Mouse (Mus musculus) pancreas, adult 10 weeks (tissue): ENCODE measurements around the gene Acot1. TPM values are rescaled to one million over a fixed set of nuclear protein-coding genes. Genes with fewer than 3 reads are reported as not detected.

Experiments
- polyA plus RNA-seq: library from polyadenylated mRNA; stranded (reverse); fragments of 350-450 nt; fragmentation: Illumina TruSeq; extraction: RNeasy Lipid Tissue Mini Kit (QIAGEN cat#74804); gene quantifications from one replicate; pipeline ENCODE4 v1.2.3, GENCODE M21; 2015; ENCODE audit warnings: low read depth, low replicate concordance; ENCODE audit not compliant: insufficient read depth

Acot1 gene
- polyA plus RNA-seq, result 7.5 TPM

GRCm38 (mm10) chr12:84009171-84009965 is at the start of gene Acot1:
Gene Acot1, plus strand, starts transcription at chr12:84009490.

GRCm38 (mm10) chr12:83984752-83985151 is 24.5 kb upstream of the Acot1 start, which contains the start of gene Heatr4:
Gene Heatr4, minus strand, starts transcription at chr12:83984852.

GRCm38 (mm10) chr12:83987583-83988441 is 21.5 kb upstream of the Acot1 start, which contains the start of gene Acot2:
Gene Acot2, plus strand, starts transcription at chr12:83987861.

GRCm38 (mm10) chr12:84038241-84038640 is 29.0 kb downstream of the Acot1 start, which contains the start of gene Acot4:
Gene Acot4, plus strand, starts transcription at chr12:84038379.

GRCm38 (mm10) chr12:84038691-84039111 is 29.4 kb downstream of the Acot1 start, which contains the start of gene Gm49366:
Gene Gm49366, plus strand, starts transcription at chr12:84038935.

GRCm38 (mm10) chr12:84051937-84052474 is 42.7 kb downstream of the Acot1 start, which contains the start of gene Acot3:
Gene Acot3, plus strand, starts transcription at chr12:84052144.

Other genes starting within 250 kb of the Acot1 start
- 2.1 TPM for gene Papln, start 245.9 kb upstream of the Acot1 start, polyA plus RNA-seq
- 12.0 TPM for gene Numb, start 87.6 kb upstream of the Acot1 start, polyA plus RNA-seq
- gene Riox1, start 58.9 kb upstream of the Acot1 start, polyA plus RNA-seq, result 1.8 TPM
- not detected for gene Heatr4, start 24.6 kb upstream of the Acot1 start, polyA plus RNA-seq
- gene Acot2, start 21.6 kb upstream of the Acot1 start, polyA plus RNA-seq, result 0.81 TPM
- gene Acot4, start 28.9 kb downstream of the Acot1 start, polyA plus RNA-seq, result 0.13 TPM
- gene Gm49366, start 29.4 kb downstream of the Acot1 start, polyA plus RNA-seq, result not detected
- not detected for gene Acot3, start 42.7 kb downstream of the Acot1 start, polyA plus RNA-seq
- not detected for gene Acot5, start 59.8 kb downstream of the Acot1 start, polyA plus RNA-seq
- 1.3 TPM for gene Acot6, start 91.2 kb downstream of the Acot1 start, polyA plus RNA-seq
- 3.5 TPM for gene Dnal1, start 104.9 kb downstream of the Acot1 start, polyA plus RNA-seq
- gene Pnma1, start 139.0 kb downstream of the Acot1 start, polyA plus RNA-seq, result not detected
- 3.9 TPM for gene Elmsan1, start 209.4 kb downstream of the Acot1 start, polyA plus RNA-seq